Mouse (Mus musculus): Measurements from ENCODE around the gene Usp39. TPM values are rescaled to one million over a fixed set of nuclear protein-coding genes. Genes with fewer than 3 reads are reported as not detected.

The Usp39 gene
- polyA plus RNA-seq, 2 experiments = 39.1 to 52.2 TPM

GRCm38 (mm10) chr6:72378510-72379234 lies 33.7 kb upstream of the Usp39 start:
- no peak overlapping the region for H3K4me2 ChIP-seq (replicated peaks; ENCODE audit: low read depth, low read length, severe bottlenecking)
- no peaks in the 10 kb centered on the region for H3K36me3 ChIP-seq (ENCODE audit: control insufficient read depth, insufficient read depth, low read length)
- DNase-seq (ENCODE audit: low spot score) (no peak), ATAC-seq (ENCODE audit: low FRiP score, low read depth) (no peak)
- 87% methylated on average over 8 of the region's 8 CpGs for WGBS
- no peaks in the 10 kb centered on the region for H3K9me3 ChIP-seq (ENCODE audit: control insufficient read depth, low read length)
- no peaks in the 10 kb centered on the region for H3K27me3 ChIP-seq (ENCODE audit: control insufficient read depth, insufficient read depth, low read length)
- 0 out of 2 replicates have a peak overlapping the region, but pooled peaks have one; percentile 9 for H3K4me3 ChIP-seq (replicated peaks; ENCODE audit: low read length)
- no peak overlapping the region for H3K9ac ChIP-seq (ENCODE audit: low read depth, low read length, severe bottlenecking)
- H3K4me1 ChIP-seq (ENCODE audit: control insufficient read depth, insufficient read depth, low read length) = no peaks in the 10 kb centered on the region
- H3K27ac ChIP-seq (replicated peaks; ENCODE audit: low read depth, low read length) = no peak overlapping the region
- TF ChIP-seq POLR2A (IDR thresholded peaks at IDR 0.05; ENCODE audit: borderline replicate concordance, extremely low read depth, insufficient read depth, insufficient read length) = no peak

- H3K4me2 ChIP-seq (replicated peaks; ENCODE audit: low read depth, low read length, severe bottlenecking) = no peak overlapping the region
- TF ChIP-seq POLR2A (IDR thresholded peaks at IDR 0.05; ENCODE audit: borderline replicate concordance, extremely low read depth, insufficient read depth, insufficient read length) = no peak
- 80% methylated on average over 15 of the region's 15 CpGs for WGBS
- H3K4me1 ChIP-seq (ENCODE audit: control insufficient read depth, insufficient read depth, low read length) = no peaks in the 10 kb centered on the region
- no peaks in the 10 kb centered on the region for H3K36me3 ChIP-seq (ENCODE audit: control insufficient read depth, insufficient read depth, low read length)
- H3K9me3 ChIP-seq (ENCODE audit: control insufficient read depth, low read length) = no peaks in the 10 kb centered on the region
- no peak for DNase-seq (ENCODE audit: low spot score)
- H3K9ac ChIP-seq (ENCODE audit: low read depth, low read length, severe bottlenecking) = no peak overlapping the region
- ATAC-seq (ENCODE audit: low FRiP score, low read depth) = no peak
- no peaks in the 10 kb centered on the region for H3K27me3 ChIP-seq (ENCODE audit: control insufficient read depth, insufficient read depth, low read length)
- H3K4me3 ChIP-seq (replicated peaks; ENCODE audit: low read length) = no peak overlapping the region
- no peak overlapping the region for H3K27ac ChIP-seq (replicated peaks; ENCODE audit: low read depth, low read length)
These were observed 30.0 kb upstream of the Usp39 start for GRCm38 (mm10) chr6:72374820-72375563.

GRCm38 (mm10) chr6:72374206-72374605 lies 29.2 kb upstream of the Usp39 start:
- 58% methylated on average over 7 of the region's 7 CpGs for WGBS
- Histone ChIP-seq H3K36me3 (ENCODE audit: control insufficient read depth, insufficient read depth, low read length) (no peaks in the 10 kb centered on the region), H3K27ac (replicated peaks; ENCODE audit: low read depth, low read length) (no peak overlapping the region), H3K4me3 (replicated peaks; ENCODE audit: low read length) (no peak overlapping the region), H3K27me3 (ENCODE audit: control insufficient read depth, insufficient read depth, low read length) (no peaks in the 10 kb centered on the region), H3K4me2 (replicated peaks; ENCODE audit: low read depth, low read length, severe bottlenecking) (no peak overlapping the region), H3K9ac (ENCODE audit: low read depth, low read length, severe bottlenecking) (no peak overlapping the region), H3K9me3 (ENCODE audit: control insufficient read depth, low read length) (no peaks in the 10 kb centered on the region), H3K4me1 (ENCODE audit: control insufficient read depth, insufficient read depth, low read length) (no peaks in the 10 kb centered on the region)
- ATAC-seq (ENCODE audit: low FRiP score, low read depth) (no peak), DNase-seq (ENCODE audit: low spot score) (no peak)
- no peak for TF ChIP-seq POLR2A (IDR thresholded peaks at IDR 0.05; ENCODE audit: borderline replicate concordance, extremely low read depth, insufficient read depth, insufficient read length)

GRCm38 (mm10) chr6:72373184-72373583 lies 28.2 kb upstream of the Usp39 start:
- H3K36me3 ChIP-seq (ENCODE audit: control insufficient read depth, insufficient read depth, low read length) = no peaks in the 10 kb centered on the region
- no peak for TF ChIP-seq POLR2A (IDR thresholded peaks at IDR 0.05; ENCODE audit: borderline replicate concordance, extremely low read depth, insufficient read depth, insufficient read length)
- WGBS = 86% methylated on average over 4 of the region's 4 CpGs
- no peaks in the 10 kb centered on the region for H3K9me3 ChIP-seq (ENCODE audit: control insufficient read depth, low read length)
- no peak for ATAC-seq (ENCODE audit: low FRiP score, low read depth)
- no peaks in the 10 kb centered on the region for H3K27me3 ChIP-seq (ENCODE audit: control insufficient read depth, insufficient read depth, low read length)
- H3K9ac ChIP-seq (ENCODE audit: low read depth, low read length, severe bottlenecking) = no peak overlapping the region
- H3K4me3 ChIP-seq (replicated peaks; ENCODE audit: low read length) = no peak overlapping the region
- no peak for DNase-seq (ENCODE audit: low spot score)
- no peak overlapping the region for H3K4me2 ChIP-seq (replicated peaks; ENCODE audit: low read depth, low read length, severe bottlenecking)
- H3K4me1 ChIP-seq (ENCODE audit: control insufficient read depth, insufficient read depth, low read length) = no peaks in the 10 kb centered on the region
- H3K27ac ChIP-seq (replicated peaks; ENCODE audit: low read depth, low read length) = no peak overlapping the region

GRCm38 (mm10) chr6:72371571-72371970 lies 26.6 kb upstream of the Usp39 start:
- DNase-seq (ENCODE audit: low spot score) = no peak
- H3K9ac ChIP-seq (ENCODE audit: low read depth, low read length, severe bottlenecking) = no peak overlapping the region

More at GRCm38 (mm10) chr6:72371571-72371970, 26.6 kb upstream of the Usp39 start:
- Histone ChIP-seq H3K4me2 (replicated peaks; ENCODE audit: low read depth, low read length, severe bottlenecking) (no peak overlapping the region), H3K4me1 (ENCODE audit: control insufficient read depth, insufficient read depth, low read length) (no peaks in the 10 kb centered on the region), H3K27me3 (ENCODE audit: control insufficient read depth, insufficient read depth, low read length) (no peaks in the 10 kb centered on the region), H3K4me3 (replicated peaks; ENCODE audit: low read length) (no peak overlapping the region), H3K9me3 (ENCODE audit: control insufficient read depth, low read length) (no peaks in the 10 kb centered on the region), H3K27ac (replicated peaks; ENCODE audit: low read depth, low read length) (no peak overlapping the region), H3K36me3 (ENCODE audit: control insufficient read depth, insufficient read depth, low read length) (no peaks in the 10 kb centered on the region)
- ATAC-seq (ENCODE audit: low FRiP score, low read depth) = no peak
- WGBS = 17% methylated on average over 1 of the region's 1 CpGs
- TF ChIP-seq POLR2A (IDR thresholded peaks at IDR 0.05; ENCODE audit: borderline replicate concordance, extremely low read depth, insufficient read depth, insufficient read length) = no peak
